Mouse (Mus musculus) MEL (cell line): ENCODE results near the gene Bach2. TPM values are rescaled to one million over a fixed set of nuclear protein-coding genes. Genes with fewer than 3 reads are reported as not detected.

Experiments
- DNase-seq: peaks from one replicate; pipeline ENCODE4 v3.0.0; 2011; ENCODE audit warnings: low read depth, low spot score
- H3K27ac ChIP-seq: 2 replicates; pipeline ENCODE4 v1.5.1; 2012; ENCODE audit warnings: low read depth, mild to moderate bottlenecking, control low read depth, low read length, moderate library complexity; ENCODE audit not compliant: control insufficient read depth
- H3K27me3 ChIP-seq, 2 experiments: fragments of 150-350 bp in 1 of 2; sonication (generic) in 1 of 2; 2 replicates each; pipeline ENCODE4 v1.6.1; 2012; ENCODE audit warnings: low read length in 2 of 2, mild to moderate bottlenecking in 2 of 2, improper control_type of control experiment in 1 of 2, moderate library complexity in 1 of 2; ENCODE audit not compliant: insufficient read depth in 2 of 2, control insufficient read depth in 1 of 2
- H3K36me3 ChIP-seq, 2 experiments: 2 replicates each; pipeline ENCODE4 v1.6.1; 2012 to 2014; ENCODE audit warnings: low read length in 2 of 2, improper control_type of control experiment in 1 of 2, inconsistent platforms in 1 of 2, mild to moderate bottlenecking in 1 of 2; ENCODE audit not compliant: insufficient read depth in 2 of 2, control insufficient read depth in 1 of 2
- H3K4me1 ChIP-seq, 2 experiments: fragments of 150-350 bp in 1 of 2; sonication (generic) in 1 of 2; 2 replicates each; pipeline ENCODE4 v1.6.1; 2012; ENCODE audit warnings: low read length in 2 of 2, improper control_type of control experiment in 1 of 2, mild to moderate bottlenecking in 1 of 2; ENCODE audit not compliant: insufficient read depth in 2 of 2, control insufficient read depth in 1 of 2
- H3K4me3 ChIP-seq, 2 experiments: fragments of 150-350 bp in 1 of 2; sonication (generic) in 1 of 2; 2 replicates each; pipeline ENCODE4 v1.5.1; 2012; ENCODE audit warnings: low read depth in 2 of 2, low read length in 2 of 2, mild to moderate bottlenecking in 2 of 2, moderate library complexity in 2 of 2, control low read depth in 1 of 2, improper control_type of control experiment in 1 of 2; ENCODE audit not compliant: control insufficient read depth in 1 of 2, insufficient read depth in 1 of 2
- H3K79me2 ChIP-seq: 2 replicates; pipeline ENCODE4 v1.6.1; 2012; ENCODE audit warnings: mild to moderate bottlenecking, low read length, moderate library complexity; ENCODE audit not compliant: control insufficient read depth, poor library complexity, insufficient read depth
- H3K9ac ChIP-seq: 2 replicates; pipeline ENCODE4 v1.6.1; 2012; ENCODE audit warnings: low read depth, mild to moderate bottlenecking, control low read depth, low read length, moderate library complexity; ENCODE audit not compliant: control insufficient read depth, poor library complexity, severe bottlenecking
- H3K9me3 ChIP-seq: fragments of 150-350 bp; sonication (generic); replicated peaks from 2 replicates; pipeline ENCODE4 v1.6.1; 2012; ENCODE audit warnings: mild to moderate bottlenecking, low read length, improper control_type of control experiment, moderate library complexity; ENCODE audit not compliant: insufficient read depth
- BHLHE40 ChIP-seq: IDR thresholded peaks from 2 replicates; pipeline ENCODE4 v1.6.1; 2012; ENCODE audit warnings: low read depth, mild to moderate bottlenecking, inconsistent platforms, low read length, improper control_type of control experiment, borderline replicate concordance
- CHD2 ChIP-seq: IDR thresholded peaks from 2 replicates; pipeline ENCODE4 v1.6.1; 2011; ENCODE audit warnings: low read length, improper control_type of control experiment
- CTCF ChIP-seq, 3 experiments: IDR thresholded peaks in 2 of 3; conservative IDR thresholded peaks in 1 of 3; 2 replicates each; pipeline ENCODE4 v1.5.1; 2011 to 2012; ENCODE audit warnings: low read length in 3 of 3, low read depth in 2 of 3, mild to moderate bottlenecking in 2 of 3, improper control_type of control experiment in 1 of 3, inconsistent platforms in 1 of 3, mixed read lengths in 1 of 3, moderate library complexity in 1 of 3; ENCODE audit not compliant: control insufficient read depth in 1 of 3, insufficient read depth in 1 of 3, poor library complexity in 1 of 3, severe bottlenecking in 1 of 3
- E2F4 ChIP-seq: IDR thresholded peaks from 2 replicates; pipeline ENCODE4 v1.6.1; 2011; ENCODE audit warnings: low read depth, low read length, improper control_type of control experiment, borderline replicate concordance
- ELF1 ChIP-seq: IDR thresholded peaks from 2 replicates; pipeline ENCODE4 v1.6.1; 2014; ENCODE audit warnings: low read depth, mild to moderate bottlenecking, inconsistent platforms, low read length, improper control_type of control experiment, moderate library complexity
- EP300 ChIP-seq, 2 experiments: IDR thresholded peaks; 2 replicates each; pipeline ENCODE4 v1.6.1; 2011; ENCODE audit warnings: improper control_type of control experiment in 2 of 2, low read length in 2 of 2, low read depth in 1 of 2, mild to moderate bottlenecking in 1 of 2
- GABPA ChIP-seq: IDR thresholded peaks from 2 replicates; pipeline ENCODE4 v1.6.1; 2012; ENCODE audit warnings: low read depth, mild to moderate bottlenecking, inconsistent platforms, low read length, improper control_type of control experiment, moderate library complexity
- HCFC1 ChIP-seq: IDR thresholded peaks from 2 replicates; pipeline ENCODE4 v1.6.1; 2012; ENCODE audit warnings: low read depth, mild to moderate bottlenecking, inconsistent platforms, low read length, improper control_type of control experiment, moderate library complexity
- KAT2A ChIP-seq: conservative IDR thresholded peaks from 2 replicates; pipeline ENCODE4 v1.6.1; 2012; ENCODE audit warnings: low read depth, low read length, improper control_type of control experiment, inconsistent platforms
- MAFK ChIP-seq: IDR thresholded peaks from 2 replicates; pipeline ENCODE4 v1.6.1; 2011; ENCODE audit warnings: low read depth, mild to moderate bottlenecking, low read length, improper control_type of control experiment, borderline replicate concordance
- MAX ChIP-seq: IDR thresholded peaks from 2 replicates; pipeline ENCODE4 v1.6.1; 2011; ENCODE audit warnings: low read length, improper control_type of control experiment
- MEF2A ChIP-seq: IDR thresholded peaks from 2 replicates; pipeline ENCODE4 v1.6.1; 2014; ENCODE audit warnings: low read depth, mild to moderate bottlenecking, inconsistent platforms, low read length, improper control_type of control experiment; ENCODE audit not compliant: poor library complexity, insufficient replicate concordance, severe bottlenecking; ENCODE audit errors: extremely low read depth
- MYC ChIP-seq: IDR thresholded peaks from 2 replicates; pipeline ENCODE4 v1.6.1; 2011; ENCODE audit warnings: low read depth, mild to moderate bottlenecking, low read length, improper control_type of control experiment, moderate library complexity
- NRF1 ChIP-seq: IDR thresholded peaks from 2 replicates; pipeline ENCODE4 v1.6.1; 2014; ENCODE audit warnings: low read depth, mild to moderate bottlenecking, inconsistent platforms, low read length, improper control_type of control experiment, moderate library complexity; ENCODE audit not compliant: poor library complexity, insufficient read depth, severe bottlenecking
- POLR2AphosphoS2 ChIP-seq: IDR thresholded peaks from 2 replicates; pipeline ENCODE4 v1.6.1; 2011; ENCODE audit warnings: low read length, improper control_type of control experiment
- RCOR1 ChIP-seq: IDR thresholded peaks from 2 replicates; pipeline ENCODE4 v1.6.1; 2012; ENCODE audit warnings: low read depth, mild to moderate bottlenecking, inconsistent platforms, low read length, improper control_type of control experiment
- SIN3A ChIP-seq: IDR thresholded peaks from 2 replicates; pipeline ENCODE4 v1.6.1; 2012; ENCODE audit warnings: low read length, improper control_type of control experiment, inconsistent platforms
- TAL1 ChIP-seq: IDR thresholded peaks from 2 replicates; pipeline ENCODE4 v1.6.1; 2012; ENCODE audit warnings: mild to moderate bottlenecking, inconsistent platforms, low read length, moderate library complexity, mixed read lengths
- TCF12 ChIP-seq: IDR thresholded peaks from 2 replicates; pipeline ENCODE4 v1.6.1; 2014; ENCODE audit warnings: low read depth, mild to moderate bottlenecking, inconsistent platforms, low read length, improper control_type of control experiment, moderate library complexity
- USF2 ChIP-seq, 2 experiments: IDR thresholded peaks; 2 replicates each; pipeline ENCODE4 v1.6.1; 2011 to 2012; ENCODE audit warnings: improper control_type of control experiment in 2 of 2, low read length in 2 of 2, borderline replicate concordance in 1 of 2, inconsistent platforms in 1 of 2, low read depth in 1 of 2, mild to moderate bottlenecking in 1 of 2; ENCODE audit not compliant: insufficient read depth in 1 of 2
- ZNF384 ChIP-seq: IDR thresholded peaks from 2 replicates; pipeline ENCODE4 v1.6.1; 2012; ENCODE audit warnings: low read depth, mild to moderate bottlenecking, inconsistent platforms, low read length, improper control_type of control experiment
- polyA plus RNA-seq, 2 experiments: library from polyadenylated mRNA; stranded (reverse) in 1 of 2; unstranded in 1 of 2; fragments of >175 nt in 1 of 2; fragments of >200 nt in 1 of 2; gene quantifications; 2 replicates each; pipeline versions ENCODE4 v1.2.1 to v1.2.4; 2012; ENCODE audit warnings: low replicate concordance in 2 of 2, low read depth in 1 of 2; ENCODE audit not compliant: insufficient read length in 2 of 2, insufficient read depth in 1 of 2, missing spikeins in 1 of 2
- total RNA-seq: library from RNA; depleted of rRNA; stranded (reverse); fragments of 300-350 nt; gene quantifications from 2 replicates; pipeline ENCODE4 v1.2.3, GENCODE M21; 2012

Bach2 gene
- total and polyA plus RNA-seq, 3 experiments, result 0.04 TPM; not detected in 2

- H3K9me3 ChIP-seq, result no peaks in the 10 kb centered on the region
- H3K36me3 ChIP-seq, result no peaks in the 10 kb centered on the region; a peak in 1 of 4 replicates
- H3K27ac ChIP-seq, result no peak overlapping the region
- no peak for TF ChIP-seq RCOR1
- TF ChIP-seq USF2 (IDR thresholded peaks at IDR 0.05; ENCODE audit: borderline replicate concordance in 1 of 2, insufficient read depth in 1 of 2, low read depth in 1 of 2, low read length in 2 of 2), result no peak
- no peak for TF ChIP-seq E2F4
- no peak for TF ChIP-seq ZNF384
- TF ChIP-seq MYC, result no peak
- no peak for TF ChIP-seq KAT2A
- no peak for TF ChIP-seq BHLHE40
- no peak for TF ChIP-seq POLR2AphosphoS2
- no peak for TF ChIP-seq EP300 (IDR thresholded peaks at IDR 0.05; ENCODE audit: low read depth in 1 of 2, low read length in 2 of 2)
- no peak for TF ChIP-seq MAFK
- no peaks in the 10 kb centered on the region; a peak in 1 of 4 replicates for H3K4me1 ChIP-seq
- H3K9ac ChIP-seq, result no peak overlapping the region
- peaks cover under 1 to 3% of the 10 kb centered on the region in 2 experiments; a peak in 3 of 4 replicates for H3K27me3 ChIP-seq
- DNase-seq, result no peak
- H3K4me3 ChIP-seq, result no peak overlapping the region
- no peaks in the 10 kb centered on the region for H3K79me2 ChIP-seq
These were observed 51.2 kb downstream of the Bach2 start for GRCm38 (mm10) chr4:32289845-32290244.

- no peak overlapping the region for H3K9ac ChIP-seq
- no peak overlapping the region for H3K27ac ChIP-seq
- H3K79me2 ChIP-seq, result no peaks in the 10 kb centered on the region
- no peak overlapping the region for H3K4me3 ChIP-seq
- TF ChIP-seq TAL1 (no peak), CHD2 (no peak), MAX (no peak)
- no peaks in the 10 kb centered on the region; a peak in 1 of 4 replicates for H3K36me3 ChIP-seq
- no peaks in the 10 kb centered on the region for H3K9me3 ChIP-seq
- H3K27me3 ChIP-seq, result peaks cover 0 to 3% of the 10 kb centered on the region in 2 experiments; a peak in 3 of 4 replicates
- no peak for DNase-seq
- H3K4me1 ChIP-seq, result no peaks in the 10 kb centered on the region; a peak in 1 of 4 replicates
These were observed 52.8 kb downstream of the Bach2 start for GRCm38 (mm10) chr4:32291406-32291805.

- Histone ChIP-seq H3K9me3 (no peaks in the 10 kb centered on the region), H3K4me3 (no peak overlapping the region), H3K79me2 (no peaks in the 10 kb centered on the region), H3K27ac (no peak overlapping the region), H3K27me3 (peaks cover 0 to 3% of the 10 kb centered on the region in 2 experiments; a peak in 3 of 4 replicates), H3K4me1 (no peaks in the 10 kb centered on the region), H3K36me3 (no peaks in the 10 kb centered on the region; a peak in 1 of 4 replicates), H3K9ac (no peak overlapping the region)
- TF ChIP-seq NRF1 (no peak), HCFC1 (no peak), TCF12 (no peak), ELF1 (no peak), GABPA (no peak), MYC (no peak), MAFK (no peak), BHLHE40 (no peak), SIN3A (no peak), MEF2A (no peak), CTCF (IDR thresholded peaks at IDR 0.05 in 2 of 3, conservative IDR thresholded peaks at IDR 0.05 in 1 of 3; ENCODE audit: control insufficient read depth in 1 of 3, insufficient read depth in 1 of 3, low read depth in 2 of 3, low read length in 3 of 3, poor library complexity in 1 of 3, severe bottlenecking in 1 of 3) (no peak), KAT2A (no peak), MAX (no peak)
- no peak for DNase-seq
These were observed 55.2 kb downstream of the Bach2 start for GRCm38 (mm10) chr4:32293686-32294265.
